Mouse (Mus musculus) left cerebral cortex, postnatal 4 days (tissue): Measurements from ENCODE around the gene Patj. TPM values are rescaled to one million over a fixed set of nuclear protein-coding genes. Genes with fewer than 3 reads are reported as not detected.
A peak's percentile ranks its signal among the peaks of the same experiment; 100 is the strongest.
"Not testable (repeated sequence)": the region's sequence is repeated elsewhere in the genome, so short reads cannot be mapped to it uniquely, and the experiment has no call there.

Experiments
- DNase-seq: peaks from one replicate; pipeline ENCODE4 v3.0.0-alpha.2; 2022
- intact Hi-C: fragments of 180-260 bp; cut with DNase I; formaldehyde crosslinking; loops from one replicate; pipeline ENCODE4 v1.15.1; 2025
- total RNA-seq, 2 experiments: library from RNA; stranded (reverse); gene quantifications; 2 replicates each; pipeline ENCODE4 v1.2.3; 2021

The Patj gene
- total RNA-seq, 2 experiments from 2014 or later = 8.0 to 9.3 TPM

- DNase-seq, intact Hi-C loops: not testable (repeated sequence)
Observed at GRCm38 (mm10) chr4:98629217-98629616, 233.6 kb downstream of the Patj start.

- intact Hi-C loops = no loop called here
- peak; percentile 33 for DNase-seq
Observed at GRCm38 (mm10) chr4:98635140-98635837, 239.7 kb downstream of the Patj start.

GRCm38 (mm10) chr4:98638731-98639130, 243.1 kb downstream of the Patj start:
- intact Hi-C loops = no loop called here

GRCm38 (mm10) chr4:98653650-98654049, 258.1 kb downstream of the Patj start:
- intact Hi-C loops = no loop called here
- DNase-seq = no peak

More at GRCm38 (mm10) chr4:98638731-98639130, 243.1 kb downstream of the Patj start:
- DNase-seq = no peak

GRCm38 (mm10) chr4:98654419-98654821, 258.8 kb downstream of the Patj start:
- DNase-seq = peak; percentile 58
- intact Hi-C loops = no loop called here

GRCm38 (mm10) chr4:98656759-98657158, 261.2 kb downstream of the Patj start:
- DNase-seq = no peak
- intact Hi-C loops = no loop called here

- intact Hi-C loops = no loop called here
- DNase-seq = no peak
Observed at GRCm38 (mm10) chr4:98659032-98659431, 263.4 kb downstream of the Patj start.

GRCm38 (mm10) chr4:98660534-98660933, 264.9 kb downstream of the Patj start:
- no peak for DNase-seq
- intact Hi-C loops = no loop called here

GRCm38 (mm10) chr4:98665884-98666283, 270.3 kb downstream of the Patj start:
- intact Hi-C loops = no loop called here

GRCm38 (mm10) chr4:98666451-98666850, 270.9 kb downstream of the Patj start:
- intact Hi-C loops = no loop called here

More at GRCm38 (mm10) chr4:98665884-98666283, 270.3 kb downstream of the Patj start:
- peak; percentile 68 for DNase-seq

GRCm38 (mm10) chr4:98667009-98667408, 271.4 kb downstream of the Patj start:
- DNase-seq = no peak
- intact Hi-C loops = no loop called here

More at GRCm38 (mm10) chr4:98666451-98666850, 270.9 kb downstream of the Patj start:
- no peak for DNase-seq

GRCm38 (mm10) chr4:98677506-98677905, 281.9 kb downstream of the Patj start:
- intact Hi-C loops = no loop called here
- no peak for DNase-seq

- intact Hi-C loops = no loop called here
- DNase-seq = no peak
Observed at GRCm38 (mm10) chr4:98686678-98687267, 291.2 kb downstream of the Patj start.

- intact Hi-C loops = no loop called here
- no peak for DNase-seq
Observed at GRCm38 (mm10) chr4:98688116-98688515, 292.5 kb downstream of the Patj start.

- intact Hi-C loops = no loop called here
- no peak for DNase-seq
Observed at GRCm38 (mm10) chr4:98688520-98688919, 292.9 kb downstream of the Patj start.

- intact Hi-C loops = no loop called here
Observed at GRCm38 (mm10) chr4:98689988-98690387, 294.4 kb downstream of the Patj start.

GRCm38 (mm10) chr4:98693465-98694185, 298.0 kb downstream of the Patj start:
- DNase-seq = no peak
- intact Hi-C loops = no loop called here

More at GRCm38 (mm10) chr4:98689988-98690387, 294.4 kb downstream of the Patj start:
- no peak for DNase-seq

- intact Hi-C loops = no loop called here
- DNase-seq = no peak
Observed at GRCm38 (mm10) chr4:98697932-98698331, 302.3 kb downstream of the Patj start.

GRCm38 (mm10) chr4:98698921-98699320, 303.3 kb downstream of the Patj start:
- intact Hi-C loops = no loop called here
- no peak for DNase-seq

GRCm38 (mm10) chr4:98700156-98700555, 304.6 kb downstream of the Patj start:
- intact Hi-C loops = no loop called here

GRCm38 (mm10) chr4:98702201-98702894, 306.8 kb downstream of the Patj start:
- intact Hi-C loops = no loop called here
- peak; percentile 77 for DNase-seq

More at GRCm38 (mm10) chr4:98700156-98700555, 304.6 kb downstream of the Patj start:
- no peak for DNase-seq
